Mouse (Mus musculus): ENCODE data around the gene Tmie.

GRCm38 (mm10) chr9:110891077-110891828 is 11.3 kb upstream of the Tmie start:
- TF ChIP-seq EP300 (IDR thresholded peaks at IDR 0.05; ENCODE audit: low read length) (no peak), CTCF (conservative IDR thresholded peaks at IDR 0.05 in 1 of 2, IDR thresholded peaks at IDR 0.05 in 1 of 2; ENCODE audit: low read depth in 2 of 2, low read length in 2 of 2) (no peak), SIN3A (IDR thresholded peaks at IDR 0.05; ENCODE audit: low read length) (no peak), SMC3 (IDR thresholded peaks at IDR 0.05; ENCODE audit: low read depth, low read length) (no peak), USF1 (IDR thresholded peaks at IDR 0.05; ENCODE audit: low read depth, low read length) (no peak), E2F4 (IDR thresholded peaks at IDR 0.05; ENCODE audit: insufficient replicate concordance, low read depth, low read length) (no peak)

Measured in CH12.LX (cell line).